9 mouse cellular contexts compared by ENCODE assay signal in the genomic region with DNA sequence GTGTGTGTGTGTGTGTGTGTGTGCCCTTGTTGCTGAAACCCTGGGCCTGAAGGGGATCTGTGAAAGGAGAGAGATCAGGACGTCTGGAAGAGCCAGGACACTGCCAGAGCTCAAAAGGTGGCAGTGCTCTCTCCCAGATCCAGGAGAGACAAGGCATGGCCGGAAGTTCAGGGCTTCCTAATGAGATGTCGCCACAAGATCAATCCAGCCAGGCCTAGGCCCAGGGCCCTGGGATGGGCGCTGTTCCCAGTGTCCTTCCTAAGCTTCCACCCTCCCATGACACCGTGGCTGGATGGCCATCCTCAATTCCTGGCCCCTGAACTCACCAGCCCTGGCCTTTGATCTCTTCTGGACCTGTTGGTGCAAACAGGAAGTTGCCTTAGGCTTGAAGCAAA. TPM values are rescaled to one million over a fixed set of nuclear protein-coding genes. Genes with fewer than 3 reads are reported as not detected.
DNase-seq lines count a peak whose midpoint lies in the region; ATAC-seq lines count a peak whose summit lies in the region.
"Had no signal": no experiment of that assay in that cellular context is flagged by ENCODE, and none has a peak within 500 bp of the region (broad histone marks: within the 10 kb centered on the region; RNA-seq: fewer than 3 reads in every experiment).

No protein-coding gene starts in this region.

- no peak overlapping the region for H3K27ac ChIP-seq in kidney, embryonic 16.5 days (ENCODE audit: low read length)
- H3K27ac ChIP-seq in embryonic facial prominence, embryonic 14.5 days (replicated peaks; ENCODE audit: low read depth, low read length), result peak overlapping the region; percentile 77; the same call in 1 of the 2 replicates
- no peak overlapping the region for H3K27ac ChIP-seq in intestine, embryonic 14.5 days (ENCODE audit: low read depth)
- no peak overlapping the region for H3K27ac ChIP-seq in midbrain, embryonic 16.5 days (ENCODE audit: low read length)

- no peaks in the 10 kb centered on the region for H3K9me3 ChIP-seq in kidney, embryonic 16.5 days (ENCODE audit: low read length)
- H3K9me3 ChIP-seq in embryonic facial prominence, embryonic 14.5 days (ENCODE audit: control insufficient read depth, low read length), result no peaks in the 10 kb centered on the region
- no peaks in the 10 kb centered on the region for H3K9me3 ChIP-seq in intestine, embryonic 14.5 days (ENCODE audit: control insufficient read depth, low read length)
- no peaks in the 10 kb centered on the region for H3K9me3 ChIP-seq in midbrain, embryonic 16.5 days (replicated peaks; ENCODE audit: control insufficient read depth, low read length, poor library complexity, severe bottlenecking)

- H3K4me3 ChIP-seq in kidney, embryonic 16.5 days (ENCODE audit: low read length), result no peak overlapping the region
- peak overlapping the region; percentile 29; the same call in 1 of the 2 replicates for H3K4me3 ChIP-seq in embryonic facial prominence, embryonic 14.5 days (ENCODE audit: low read depth, low read length)
- no peak overlapping the region for H3K4me3 ChIP-seq in intestine, embryonic 14.5 days (ENCODE audit: low read depth, low read length)
- no peak overlapping the region for H3K4me3 ChIP-seq in midbrain, embryonic 16.5 days (ENCODE audit: low read depth, low read length)

- H3K36me3 ChIP-seq in kidney, embryonic 16.5 days (ENCODE audit: insufficient read depth, low read length), result no peaks in the 10 kb centered on the region
- no peaks in the 10 kb centered on the region for H3K36me3 ChIP-seq in embryonic facial prominence, embryonic 14.5 days (ENCODE audit: control insufficient read depth, insufficient read depth, low read length)
- H3K36me3 ChIP-seq in intestine, embryonic 14.5 days (ENCODE audit: control insufficient read depth, insufficient read depth, low read length), result no peaks in the 10 kb centered on the region
- H3K36me3 ChIP-seq in midbrain, embryonic 16.5 days (ENCODE audit: control insufficient read depth, insufficient read depth, low read length), result no peaks in the 10 kb centered on the region

- 18% methylated on average over 5 of the region's 5 CpGs for WGBS in kidney, embryonic 16.5 days
- 19% methylated on average over 5 of the region's 5 CpGs for WGBS in embryonic facial prominence, embryonic 14.5 days
- 18% methylated on average over 5 of the region's 5 CpGs for WGBS in intestine, embryonic 14.5 days
- WGBS in midbrain, embryonic 16.5 days, result 27% methylated on average over 5 of the region's 5 CpGs

- DNase-seq in kidney, postnatal 14 days, result no peak
- DNase-seq in embryonic facial prominence, embryonic 14.5 days (ENCODE audit: low spot score), result no peak
- no peak for DNase-seq in intestine, embryonic 14.5 days (ENCODE audit: low spot score)
- no peak for DNase-seq in layer of hippocampus, adult 18-20 months (ENCODE audit: low spot score in 2 of 2)
- no peak for DNase-seq in layer of hippocampus, adult 11-12 months (ENCODE audit: low spot score)
- DNase-seq in embryo, embryonic 10 days (ENCODE audit: low spot score), result no peak
- DNase-seq: thymus, postnatal 14 days had no signal

- peak overlapping the region; percentile 63 for H3K4me2 ChIP-seq in kidney, embryonic 16.5 days (replicated peaks; ENCODE audit: low read depth, low read length)
- peak overlapping the region; percentile 62 for H3K4me2 ChIP-seq in embryonic facial prominence, embryonic 14.5 days (ENCODE audit: low read depth, low read length)
- peak overlapping the region; percentile 47 for H3K4me2 ChIP-seq in intestine, embryonic 14.5 days (ENCODE audit: low read length)
- peak overlapping the region; percentile 48 for H3K4me2 ChIP-seq in midbrain, embryonic 16.5 days (ENCODE audit: low read length)

- ATAC-seq in kidney, embryonic 16.5 days (ENCODE audit: low FRiP score, low TSS enrichment), result peak; percentile 9
- no peak for ATAC-seq in embryonic facial prominence, embryonic 14.5 days (ENCODE audit: low read depth)
- ATAC-seq in intestine, embryonic 14.5 days (replicated peaks; ENCODE audit: low FRiP score, low TSS enrichment, low read depth), result peak; percentile 29; the same call in 1 of the 2 replicates
- ATAC-seq in midbrain, embryonic 16.5 days, result no peak

- peaks cover 12% of the 10 kb centered on the region for H3K4me1 ChIP-seq in kidney, embryonic 16.5 days (ENCODE audit: insufficient read depth, low read length)
- peaks cover 22% of the 10 kb centered on the region for H3K4me1 ChIP-seq in embryonic facial prominence, embryonic 14.5 days (ENCODE audit: control insufficient read depth, insufficient read depth, low read length)
- H3K4me1 ChIP-seq in intestine, embryonic 14.5 days (replicated peaks; ENCODE audit: control insufficient read depth, insufficient read depth, low read length), result peaks cover 20% of the 10 kb centered on the region
- H3K4me1 ChIP-seq in midbrain, embryonic 16.5 days (ENCODE audit: control insufficient read depth, insufficient read depth, low read length), result peaks cover 5% of the 10 kb centered on the region; the same call in 1 of the 2 replicates

- H3K27me3 ChIP-seq in kidney, embryonic 16.5 days (ENCODE audit: insufficient read depth, low read length), result no peaks in the 10 kb centered on the region
- no peaks in the 10 kb centered on the region for H3K27me3 ChIP-seq in embryonic facial prominence, embryonic 14.5 days (replicated peaks; ENCODE audit: control insufficient read depth, insufficient read depth, low read length)
- H3K27me3 ChIP-seq in intestine, embryonic 14.5 days (replicated peaks; ENCODE audit: control insufficient read depth, insufficient read depth, low read length), result no peaks in the 10 kb centered on the region
- H3K27me3 ChIP-seq in midbrain, embryonic 16.5 days (ENCODE audit: control insufficient read depth, insufficient read depth, low read depth, low read length), result no peaks in the 10 kb centered on the region; the same call in 1 of the 2 replicates

- peak overlapping the region; percentile 32; the same call in 1 of the 2 replicates for H3K9ac ChIP-seq in kidney, embryonic 16.5 days (replicated peaks; ENCODE audit: low read length)
- peak overlapping the region; percentile 54; the same call in 1 of the 2 replicates for H3K9ac ChIP-seq in embryonic facial prominence, embryonic 14.5 days (ENCODE audit: low read depth, low read length)
- H3K9ac ChIP-seq in intestine, embryonic 14.5 days (ENCODE audit: low read length), result no peak overlapping the region
- H3K9ac ChIP-seq in midbrain, embryonic 16.5 days (ENCODE audit: low read depth, low read length), result 0 out of 2 replicates have a peak overlapping the region, but pooled peaks have one; percentile 11

RNA-seq across cellular contexts. Expression of a gene that starts 50.3 kb away (rescaled TPM):
- polyA plus RNA-seq in kidney, embryonic 16.5 days (2015; fragmentation: Nextera tagmentation; extraction: Ambion mirVana), result 0.12 TPM in 1 of 2 replicates, not detected in the other
- polyA plus RNA-seq in embryonic facial prominence, embryonic 14.5 days (2014; fragmentation: Nextera tagmentation; extraction: Ambion mirVana), result not detected in 2 replicates
- polyA plus RNA-seq in intestine, embryonic 14.5 days (2014; fragmentation: Nextera tagmentation; extraction: Ambion mirVana), result 0.14 TPM in 1 of 2 replicates, not detected in the other
- polyA plus RNA-seq in midbrain, embryonic 16.5 days (2015; fragmentation: Nextera tagmentation; extraction: Ambion mirVana), result not detected in 2 replicates
- not detected for total RNA-seq in layer of hippocampus, adult 18-20 months (2021)

Comparison
In these comparisons a context has a peak if more than half of its experiments do, and no peak if none do; other contexts are left out.
1. ATAC-seq: peak in kidney, embryonic 16.5 days (single experiment) and intestine, embryonic 14.5 days (single experiment); none in embryonic facial prominence, embryonic 14.5 days (single experiment) and midbrain, embryonic 16.5 days (single experiment).
2. Peak in every context shown above with its lines, with median percentiles within 50 percentile points of each other: H3K4me2 ChIP-seq.